14 mouse cellular contexts compared by ENCODE assay signal in genomic region chr11:3585983-3586618, GRCm38 (mm10).
"Had no signal": no experiment of that assay in that cellular context is flagged by ENCODE, and none has a peak within 500 bp of the region (broad histone marks: within the 10 kb centered on the region; RNA-seq: fewer than 3 reads in every experiment).

No protein-coding gene starts in this region.

- H3K4me3 ChIP-seq: liver, embryonic 15.5 days; midbrain, embryonic 10.5 days; myocyte; neural tube, embryonic 15.5 days had no signal

- H3K9ac ChIP-seq: liver, embryonic 15.5 days; neural tube, embryonic 15.5 days had no signal

- H3K27ac ChIP-seq: liver, embryonic 15.5 days; midbrain, embryonic 10.5 days; neural tube, embryonic 15.5 days; stomach, postnatal 0 days had no signal

- H3K9me3 ChIP-seq: liver, embryonic 15.5 days; neural tube, embryonic 15.5 days had no signal

- H3K27me3 ChIP-seq: liver, embryonic 15.5 days; neural tube, embryonic 15.5 days had no signal

- H3K4me2 ChIP-seq: liver, embryonic 11.5 days; liver, embryonic 15.5 days; neural tube, embryonic 15.5 days had no signal

- H3K4me1 ChIP-seq: midbrain, embryonic 10.5 days; neural tube, embryonic 15.5 days had no signal

- ATAC-seq: intestine, embryonic 16.5 days had no signal

- DNase-seq: kidney, adult 2 months; kidney, postnatal 10 days; left cerebral cortex, postnatal 4 days; lung, postnatal 36 days; midbrain, embryonic 14.5 days; right cerebral cortex, adult 18-20 months; thymus, postnatal 14 days had no signal

- H3K36me3 ChIP-seq: liver, embryonic 15.5 days; midbrain, embryonic 10.5 days; neural tube, embryonic 15.5 days had no signal
